Mouse (Mus musculus) left cerebral cortex, adult 9 months (tissue): ENCODE results near the gene Ncoa3.
A peak's percentile ranks its signal among the peaks of the same experiment; 100 is the strongest.

Experiments
- DNase-seq, 2 experiments: peaks; one replicate each; pipeline ENCODE4 v3.0.0; 2022; ENCODE audit warnings: low spot score in 2 of 2

Ncoa3 gene

DNA sequence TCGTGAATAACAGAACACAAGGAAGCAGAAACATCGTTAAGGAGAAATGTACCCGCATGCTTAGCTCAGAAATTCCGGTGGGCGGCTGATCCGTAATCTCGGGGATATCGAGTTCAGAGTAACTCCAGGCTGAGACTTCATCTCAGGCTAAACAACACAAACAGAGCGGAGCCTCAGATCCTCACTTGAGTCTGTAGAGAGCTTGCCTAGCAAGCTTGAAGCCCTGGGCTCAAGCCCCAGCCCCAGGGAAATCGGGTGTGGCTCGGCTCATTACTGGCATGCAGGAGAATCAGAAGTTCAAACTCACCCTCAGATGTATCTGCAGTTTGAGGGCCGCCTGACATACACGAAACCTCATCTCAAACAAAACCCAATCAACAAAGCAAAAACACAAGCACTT, 22.5 kb upstream of the Ncoa3 start:
- no peak for DNase-seq

DNA sequence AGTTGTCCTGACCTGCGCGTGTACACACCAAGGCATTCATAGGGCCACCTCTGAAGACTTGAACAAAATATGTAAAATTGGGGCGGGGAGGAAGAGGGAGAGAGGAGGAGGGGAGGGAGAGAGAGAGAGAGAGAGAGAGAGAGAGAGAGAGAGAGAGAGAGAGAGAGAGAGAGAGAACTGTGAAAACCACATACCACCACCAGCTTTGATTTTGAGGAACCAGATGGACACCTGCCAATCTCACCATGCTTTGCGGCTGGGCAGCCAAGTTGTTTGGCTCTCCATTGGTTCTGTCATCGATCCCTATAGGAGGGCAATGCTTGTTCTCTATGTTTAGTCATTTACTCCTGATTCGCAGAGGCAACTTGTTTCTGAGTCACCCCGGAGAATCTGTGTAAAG, 21.7 kb upstream of the Ncoa3 start:
- no peak for DNase-seq

DNA sequence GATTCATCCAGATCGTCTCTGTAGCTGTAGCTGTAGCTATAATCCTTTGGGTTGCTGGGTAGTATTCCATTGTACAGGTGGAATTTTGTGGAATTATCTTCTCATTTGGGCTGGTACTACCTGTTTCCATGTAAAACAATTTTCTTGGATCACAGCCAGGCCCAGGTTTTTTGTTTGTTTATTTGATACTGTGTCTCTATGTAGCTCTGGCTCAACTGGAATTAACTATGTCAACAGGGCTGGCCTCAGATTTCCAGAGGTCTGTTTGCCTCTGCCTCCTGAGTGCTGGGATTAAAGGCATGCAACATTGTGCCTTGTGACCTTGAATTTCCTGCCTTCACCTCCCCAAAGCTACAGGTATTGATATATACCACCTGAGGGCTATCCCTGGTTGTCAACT, 18.1 kb upstream of the Ncoa3 start:
- DNase-seq, result no peak

DNA sequence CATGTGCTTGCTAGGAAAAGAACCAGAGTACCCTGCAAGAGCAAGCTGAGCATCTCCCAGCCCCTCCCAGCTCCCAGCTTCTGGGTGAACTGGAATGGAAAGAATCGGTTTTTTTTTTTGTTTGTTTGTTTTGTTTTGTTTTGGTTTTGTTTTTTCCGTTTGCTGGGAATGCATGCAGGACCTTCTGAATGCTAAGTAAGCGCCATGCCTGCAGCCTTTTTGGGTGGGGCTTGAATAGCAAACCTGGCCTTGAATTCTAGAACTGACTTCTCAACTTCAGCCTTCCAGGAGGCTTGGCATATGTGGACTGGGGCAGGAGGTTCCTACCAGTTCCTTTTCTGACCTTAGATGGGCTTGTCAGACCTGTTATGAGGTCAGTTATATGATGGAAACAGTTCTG, 16.2 kb upstream of the Ncoa3 start:
- DNase-seq, result no peak

DNA sequence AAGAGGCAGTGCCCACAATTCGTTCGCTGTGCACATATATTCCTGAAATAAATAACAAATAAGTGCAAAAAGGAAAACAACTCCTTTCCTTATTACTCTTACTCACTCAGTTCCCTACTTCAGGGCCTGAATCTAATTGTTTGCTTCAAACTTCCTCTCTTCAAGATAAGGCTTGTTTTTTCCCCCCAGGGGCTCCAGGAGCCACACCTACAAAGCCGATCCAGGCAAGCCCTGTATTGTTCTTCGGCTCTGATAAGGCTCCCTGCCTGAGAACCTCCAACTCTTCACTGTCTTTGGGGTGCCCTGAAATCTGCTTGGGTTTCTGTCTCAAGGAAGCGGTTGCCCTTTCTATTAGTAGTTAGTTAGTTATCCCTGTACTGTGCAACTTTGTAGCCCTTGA, 15.6 kb upstream of the Ncoa3 start:
- DNase-seq, result no peak

DNA sequence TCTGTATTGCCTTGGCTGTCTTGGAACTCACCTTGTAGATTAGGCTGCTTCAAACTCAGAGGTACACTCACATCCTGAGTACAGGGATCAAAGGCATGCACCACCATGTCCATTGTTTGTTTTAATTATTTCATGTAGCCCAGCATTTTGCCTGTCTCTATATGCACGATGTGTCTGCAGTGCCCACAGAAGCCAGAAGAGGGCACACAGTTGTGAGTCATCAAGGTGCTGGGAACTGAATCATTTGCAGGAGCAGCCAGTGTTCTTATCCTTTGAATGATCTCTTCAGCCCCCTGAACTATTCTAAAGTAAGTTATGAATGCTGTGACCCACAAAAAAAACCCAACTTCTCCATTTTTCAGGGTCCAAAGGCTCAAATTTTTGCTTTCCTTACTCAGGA, 14.3 kb upstream of the Ncoa3 start:
- no peak for DNase-seq

DNA sequence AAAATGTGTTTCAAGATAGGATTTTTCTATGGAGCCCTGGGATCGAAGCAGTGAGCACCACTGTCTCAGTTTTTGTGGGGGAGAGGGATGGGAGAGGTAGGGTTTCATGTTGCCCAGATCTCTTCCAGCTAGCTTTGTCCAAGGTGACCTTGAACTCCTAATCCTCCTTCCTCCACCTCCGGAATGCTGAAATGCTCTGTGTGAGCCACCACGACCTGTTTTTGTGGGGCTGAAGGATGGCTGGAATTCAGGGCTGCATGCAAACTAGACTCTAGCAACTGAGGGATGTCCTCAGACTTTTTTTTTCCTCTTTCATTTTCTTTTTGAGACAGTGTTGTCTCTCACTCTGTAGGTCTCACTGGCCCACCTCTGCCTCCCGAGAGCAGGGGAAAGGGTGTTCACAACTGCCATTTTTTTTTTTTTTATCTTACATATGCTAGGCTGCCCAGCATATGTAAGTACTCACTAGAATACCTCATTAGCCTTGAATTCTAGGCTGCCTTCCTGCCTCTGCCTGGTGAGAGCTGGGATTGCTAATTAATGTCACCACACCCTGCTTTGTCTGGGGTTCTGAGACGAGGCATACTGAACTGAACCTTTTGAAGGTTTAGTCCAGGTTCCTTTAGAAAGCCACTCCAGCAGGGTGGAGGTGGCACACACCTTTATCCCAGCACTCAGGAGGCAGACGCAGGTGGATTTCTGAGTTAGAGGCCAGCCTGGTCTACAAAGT, 11.0 kb upstream of the Ncoa3 start:
- DNase-seq, result no peak

DNA sequence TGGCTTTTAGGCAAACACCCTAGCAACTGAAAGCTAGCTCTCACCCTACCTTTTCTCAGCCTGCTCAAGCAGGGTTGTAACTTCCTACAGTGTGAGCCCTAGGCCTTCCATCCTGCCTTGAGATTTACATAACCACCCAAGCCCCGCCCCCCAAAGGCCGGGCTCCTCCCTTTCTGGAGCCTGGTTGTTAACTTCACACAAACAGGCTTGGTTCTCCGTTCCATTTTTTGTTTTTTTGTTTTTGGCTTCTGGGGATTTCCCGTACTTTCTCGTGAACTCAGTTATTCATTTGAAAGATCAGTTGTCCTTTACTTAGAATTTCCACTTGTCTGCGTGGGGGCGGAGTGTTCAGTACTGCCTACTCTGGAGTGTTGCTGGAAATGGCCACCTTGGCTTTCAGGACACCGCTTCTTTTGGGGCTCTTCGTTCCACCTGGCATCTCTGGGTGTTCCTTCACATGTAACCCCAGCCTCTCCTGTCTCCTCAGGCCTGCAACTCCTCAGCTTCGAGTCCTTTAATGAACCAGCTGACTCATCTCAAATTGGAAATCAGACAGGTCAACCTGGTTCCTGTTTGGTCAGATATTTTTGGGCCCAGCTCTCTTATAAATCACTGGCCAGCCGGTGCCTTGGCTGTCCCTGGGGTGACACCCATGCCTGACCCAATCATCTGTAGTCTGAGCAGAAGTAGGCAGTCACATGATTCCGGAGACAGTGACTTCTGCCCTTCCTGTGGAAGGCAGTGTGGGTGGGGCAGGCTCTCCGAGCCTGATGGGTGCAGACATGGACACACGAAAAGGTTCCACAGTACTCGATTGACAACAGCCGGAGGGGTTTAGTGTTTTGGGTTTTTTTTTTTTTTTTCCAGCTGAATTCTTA, 9.7 kb upstream of the Ncoa3 start:
- DNase-seq, result peak; percentile 42 to 44

DNA sequence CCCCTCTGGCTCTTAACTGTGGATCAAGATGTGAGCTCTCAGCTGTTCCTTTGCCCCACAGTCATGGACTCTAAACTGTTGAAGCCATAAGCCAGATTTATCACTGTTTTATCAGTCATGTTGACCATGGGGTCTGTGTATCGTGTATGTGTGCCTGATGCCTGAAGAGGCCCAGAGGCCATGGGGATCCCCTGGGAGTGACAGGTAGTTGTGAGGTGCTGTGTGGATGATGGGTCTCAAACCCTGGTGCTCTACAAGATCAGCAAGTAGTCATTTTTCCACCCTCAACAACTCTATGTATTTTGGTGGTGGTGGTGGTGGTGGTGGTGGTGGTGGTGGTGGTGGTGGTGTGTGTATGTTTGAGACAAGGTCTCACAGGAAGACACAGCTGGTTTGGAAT, 8.1 kb upstream of the Ncoa3 start:
- DNase-seq, result no peak

DNA sequence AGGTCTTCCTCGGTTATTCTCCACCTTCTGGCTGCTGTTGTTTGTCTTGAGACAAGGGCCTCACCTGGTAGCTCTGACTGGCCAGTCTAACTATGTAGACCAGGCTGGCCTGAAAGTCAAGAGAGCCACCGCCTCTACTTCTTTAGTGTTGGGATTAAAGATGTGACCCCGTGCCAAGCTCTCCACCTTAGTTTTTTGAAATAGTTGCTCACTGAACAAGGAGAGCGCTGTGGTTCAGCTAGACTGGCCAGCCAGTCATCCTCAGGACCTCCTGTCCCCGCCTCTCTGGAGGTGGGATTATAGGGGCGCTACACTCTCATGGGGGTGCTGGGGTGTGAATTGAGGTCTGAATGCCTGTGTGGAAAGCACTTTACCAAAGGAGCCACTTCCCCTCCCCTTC, 7.5 kb upstream of the Ncoa3 start:
- no peak for DNase-seq

DNA sequence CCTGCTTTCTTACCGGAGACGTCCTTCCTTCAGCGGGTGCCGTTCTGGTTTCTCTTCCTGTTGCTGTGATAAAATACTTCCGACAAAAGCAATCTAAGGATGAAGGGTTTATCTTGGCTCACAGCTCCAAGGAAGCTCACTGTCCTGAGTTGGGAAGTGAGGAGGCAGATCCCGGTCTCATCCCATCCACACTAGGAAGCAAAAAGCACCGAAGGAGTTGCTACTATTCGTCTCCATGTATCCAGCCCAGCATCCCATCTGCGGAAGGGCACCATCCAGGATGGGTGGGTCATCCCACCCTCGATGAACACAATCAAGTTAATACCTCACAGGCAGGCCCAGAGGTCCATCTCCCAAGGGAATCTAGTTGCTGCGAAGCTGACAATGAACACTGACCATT, 6.9 kb upstream of the Ncoa3 start:
- no peak for DNase-seq

DNA sequence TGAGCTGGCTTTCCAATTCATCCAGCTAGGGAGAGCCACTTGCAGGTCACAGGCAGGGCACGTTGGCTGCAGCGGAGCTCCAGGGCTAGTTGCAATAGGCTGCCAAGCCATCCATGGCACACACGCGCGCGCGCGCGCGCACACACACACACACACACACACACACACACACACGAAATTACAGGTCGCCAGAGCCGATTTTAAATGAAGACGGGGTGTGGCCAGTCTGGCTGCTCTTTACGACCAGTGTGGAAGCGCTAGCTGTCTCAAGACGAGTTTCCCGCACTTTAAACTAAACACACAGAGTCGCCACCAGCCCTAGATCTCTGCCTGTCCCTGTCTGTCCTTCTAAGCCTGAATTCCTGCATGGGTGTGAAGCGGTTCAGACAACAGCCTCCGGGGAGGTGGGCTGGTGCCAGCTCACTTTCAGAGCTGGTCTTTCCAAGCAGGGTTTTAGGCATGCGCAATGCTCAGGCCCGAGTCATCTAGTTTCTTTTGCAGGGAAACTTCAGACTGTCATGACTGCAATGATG, 5.4 kb upstream of the Ncoa3 start:
- DNase-seq, result peak in 1 of 2 experiments; percentile 75

DNA sequence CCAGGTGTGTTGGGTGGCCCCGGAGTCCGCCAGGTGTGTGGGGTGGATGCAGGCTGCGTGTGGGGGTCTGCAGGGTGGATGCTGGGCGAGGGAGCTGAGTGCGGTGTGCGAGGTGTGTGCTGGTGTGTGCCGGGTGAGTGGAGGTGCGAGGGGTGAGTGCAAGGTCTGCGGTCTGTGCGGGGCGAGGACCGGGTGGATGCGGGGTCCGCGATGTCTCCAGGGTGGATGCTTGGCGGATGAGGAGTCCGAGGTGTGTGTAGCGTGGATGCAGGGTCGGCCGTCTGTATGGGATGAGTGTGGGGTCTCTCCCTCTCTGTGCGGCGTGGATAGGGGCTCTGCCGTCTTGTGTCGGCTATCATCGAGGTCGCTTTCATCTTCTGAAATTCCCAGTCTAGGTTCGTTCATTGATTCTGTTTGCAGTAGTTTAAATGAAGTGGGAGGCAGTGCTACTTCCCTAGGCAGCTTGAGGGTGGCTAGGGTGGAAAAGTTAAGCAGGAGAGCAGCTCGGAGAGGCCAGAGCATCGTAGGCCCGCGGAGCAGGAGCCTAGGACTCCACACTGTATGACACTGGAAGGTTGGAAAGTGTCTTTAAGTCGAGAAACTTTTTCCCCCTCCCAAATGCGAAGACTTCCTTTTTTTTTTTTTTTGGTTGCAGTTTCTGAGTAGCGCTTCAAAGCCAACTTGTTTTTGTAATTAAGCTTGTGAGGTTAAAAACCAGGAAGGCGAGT, 901 bp downstream of the Ncoa3 start:
- no peak for DNase-seq

DNA sequence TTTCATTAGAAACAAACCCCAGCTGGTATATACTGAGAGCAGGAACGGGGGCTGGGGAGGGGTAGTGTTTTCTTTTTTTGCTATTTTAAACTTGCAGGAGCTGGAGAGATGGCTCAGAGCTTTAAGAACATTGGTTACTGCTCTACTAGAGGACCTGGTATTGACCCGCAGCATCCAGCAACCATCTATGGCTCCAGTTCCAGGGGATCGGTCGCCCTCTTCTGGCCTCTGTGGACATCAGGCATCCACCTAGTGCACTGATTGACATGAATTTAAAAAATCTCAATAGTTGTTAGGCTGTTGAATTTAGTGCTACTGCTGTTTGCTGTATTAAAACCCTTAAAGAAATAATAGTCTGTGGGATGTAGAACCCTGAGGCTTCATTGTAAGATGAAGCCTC, 1.9 kb downstream of the Ncoa3 start:
- DNase-seq, result no peak

DNA sequence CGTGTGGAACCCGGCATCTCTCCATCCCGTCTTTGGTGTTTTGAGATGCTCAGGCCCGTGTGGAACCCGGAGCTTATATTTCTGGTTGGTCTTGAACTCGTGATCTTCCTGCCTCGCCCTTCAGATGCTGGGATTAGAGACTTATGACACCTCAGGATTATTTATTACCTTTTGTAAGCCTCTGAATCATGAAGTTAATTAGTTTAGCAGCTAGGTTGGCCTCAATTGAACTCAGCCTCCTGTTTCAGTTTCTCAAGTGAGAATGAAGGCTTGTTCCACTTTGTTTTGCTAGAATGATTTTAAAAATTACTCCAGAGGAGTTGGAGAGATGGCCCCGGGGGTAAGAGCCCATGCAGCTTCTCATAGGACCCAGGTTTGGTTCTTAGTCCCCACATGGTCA, 3.3 kb downstream of the Ncoa3 start:
- DNase-seq, result no peak

DNA sequence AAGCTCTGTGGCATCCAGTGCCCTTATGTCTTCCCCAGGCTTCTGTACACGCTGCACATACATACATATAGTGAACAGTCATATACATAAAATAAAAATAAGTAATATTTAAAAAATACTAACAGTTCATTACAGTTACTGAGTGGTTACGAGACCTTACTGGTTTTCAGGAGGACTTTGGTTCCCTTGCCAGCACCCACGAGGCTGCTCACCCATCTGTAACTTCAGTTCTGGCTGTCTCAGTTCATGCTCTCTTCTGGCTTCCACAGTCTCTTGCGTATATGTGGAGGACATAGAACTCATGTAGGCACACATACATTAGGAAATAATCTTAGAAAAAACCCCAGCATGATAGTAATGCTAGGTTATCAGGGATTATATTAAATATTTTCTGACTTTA, 3.7 kb downstream of the Ncoa3 start:
- DNase-seq, result no peak

DNA sequence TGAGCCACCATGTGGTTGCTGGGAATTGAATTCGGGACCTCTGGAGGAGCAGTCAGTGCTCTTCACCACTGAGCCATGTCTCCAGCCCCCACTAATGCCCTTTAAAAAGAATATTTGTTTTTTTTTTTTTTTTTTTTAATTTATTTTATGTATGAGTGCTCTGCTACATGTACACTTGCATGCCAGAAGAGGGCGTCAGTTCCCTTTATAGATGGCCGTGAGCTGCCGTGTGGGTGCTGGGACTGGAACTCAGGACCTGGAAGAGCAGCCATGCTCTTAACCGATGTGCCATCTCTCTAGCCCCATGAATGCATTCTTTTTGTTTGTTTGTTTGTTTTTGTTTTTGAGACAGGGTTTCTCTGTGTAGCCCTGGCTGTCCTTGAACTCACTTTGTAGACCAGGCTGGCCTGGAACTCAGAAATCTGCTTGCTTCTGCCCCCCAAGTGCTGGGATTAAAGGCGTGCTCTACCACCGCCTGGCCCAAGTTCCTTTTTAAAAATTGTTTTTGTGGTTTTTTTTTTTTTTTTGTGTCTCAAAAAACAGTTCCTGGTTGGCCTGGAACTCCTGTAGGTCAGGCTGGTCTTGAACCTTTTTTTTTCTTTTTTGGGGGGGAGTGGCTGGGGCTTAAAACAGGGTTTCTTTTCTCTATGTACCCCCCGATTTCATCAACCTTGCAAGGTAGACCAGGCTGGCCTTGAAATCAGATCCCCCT, 5.0 kb downstream of the Ncoa3 start:
- no peak for DNase-seq

DNA sequence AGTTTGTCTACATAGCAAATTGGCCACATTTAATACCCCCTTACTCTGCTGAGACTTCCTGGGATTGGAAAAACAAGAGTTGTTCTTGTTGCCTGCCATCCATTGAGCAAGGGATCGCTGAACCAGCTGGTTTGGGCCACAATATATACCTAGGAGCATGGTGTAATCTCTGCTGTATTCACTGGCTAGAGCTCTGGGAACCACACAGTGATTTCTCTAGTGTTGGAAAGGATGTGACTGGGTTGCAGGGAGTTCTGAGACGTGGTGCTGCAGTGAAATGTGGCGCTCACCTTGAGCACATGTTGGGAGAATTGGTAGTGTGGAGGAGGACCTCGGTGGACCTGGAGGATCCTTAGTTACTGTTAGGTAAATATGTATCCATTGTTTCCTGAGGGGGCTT, 6.5 kb downstream of the Ncoa3 start:
- DNase-seq, result no peak

DNA sequence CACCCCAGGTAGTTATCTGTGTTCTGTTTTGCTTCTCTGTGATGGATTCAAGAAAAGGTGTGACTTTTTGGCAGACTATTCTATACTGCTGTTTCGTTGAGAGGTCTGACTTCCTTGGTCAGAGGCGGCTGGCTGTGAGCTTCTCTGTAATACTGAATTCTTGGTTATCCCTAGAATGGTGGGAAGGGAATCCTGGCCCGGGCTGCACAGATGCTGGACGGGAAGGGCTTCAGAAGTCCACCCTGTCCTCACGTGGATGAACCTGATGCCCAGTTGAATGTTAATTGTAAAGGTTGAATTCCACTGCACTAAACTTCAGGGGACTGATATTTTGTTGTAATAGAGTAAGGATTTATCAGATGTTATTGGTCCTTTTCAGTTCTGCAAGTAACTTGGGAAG, 7.4 kb downstream of the Ncoa3 start:
- no peak for DNase-seq

DNA sequence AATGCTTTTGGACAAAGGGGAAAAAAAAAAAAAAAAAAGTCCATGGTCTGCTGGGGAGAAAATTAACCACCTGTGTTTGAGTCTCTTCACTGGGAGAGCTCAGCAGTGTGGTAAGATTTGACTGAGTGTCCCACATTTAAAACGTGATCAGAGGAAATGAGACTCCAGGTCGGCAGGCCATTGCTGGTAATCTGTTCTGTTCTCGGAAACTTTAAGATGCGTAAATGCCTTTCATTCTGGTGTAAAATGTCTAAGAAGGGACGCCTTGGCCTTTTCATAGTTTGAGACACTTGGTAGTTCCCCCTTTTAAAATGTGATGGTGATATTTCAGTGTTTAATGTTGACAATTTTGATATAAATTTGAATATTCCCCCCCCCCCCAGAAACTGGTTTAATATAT, 7.8 kb downstream of the Ncoa3 start:
- DNase-seq, result no peak

DNA sequence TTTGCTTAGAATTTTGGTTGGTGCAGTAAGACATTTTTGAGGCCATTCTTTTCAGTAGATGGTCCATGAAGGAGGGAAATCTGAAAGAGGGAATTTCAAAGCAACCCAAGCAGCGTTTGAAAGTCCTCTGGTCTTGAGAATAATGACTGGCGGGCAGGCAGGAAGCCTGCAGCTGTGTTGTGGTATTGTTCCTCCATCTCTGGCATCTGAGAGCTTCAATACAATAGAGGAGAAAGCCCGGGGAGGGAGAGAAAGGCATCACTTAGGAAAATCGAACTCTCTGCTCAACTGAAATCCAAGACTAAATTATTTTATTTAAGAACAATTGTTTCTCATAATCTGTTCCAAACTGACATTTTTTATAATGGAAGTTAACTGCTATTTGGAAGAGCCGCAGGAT, 8.3 kb downstream of the Ncoa3 start:
- DNase-seq, result no peak

DNA sequence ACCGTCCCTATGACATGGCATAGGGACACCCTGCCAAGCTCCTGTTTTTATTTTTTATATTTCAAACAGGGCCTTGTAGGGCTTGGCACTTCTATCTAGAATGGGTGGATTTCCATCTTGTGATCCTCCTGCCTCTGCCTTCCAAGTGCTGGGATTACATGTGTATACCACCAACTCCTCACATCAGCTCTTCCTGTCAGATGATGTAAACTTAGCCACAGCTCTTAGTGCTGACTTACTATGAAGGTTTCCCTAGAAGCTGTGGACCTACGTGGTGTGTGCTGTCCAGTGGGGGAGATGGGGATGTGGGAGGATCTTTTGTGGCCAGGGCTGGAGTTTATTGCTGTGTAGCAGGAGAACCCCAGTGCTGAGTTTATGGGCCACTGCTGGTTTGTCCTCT, 8.9 kb downstream of the Ncoa3 start:
- DNase-seq, result no peak
